Mouse (Mus musculus) heart, postnatal 4 days (tissue): ENCODE measurements around the gene Zswim1. TPM values are rescaled to one million over a fixed set of nuclear protein-coding genes. Genes with fewer than 3 reads are reported as not detected.
"Not testable (repeated sequence)": the region's sequence is repeated elsewhere in the genome, so short reads cannot be mapped to it uniquely, and the experiment has no call there.

Experiments used
- DNase-seq: peaks from one replicate; pipeline ENCODE4 v3.0.0; 2021
- total RNA-seq, 2 experiments: library from RNA; stranded (reverse); gene quantifications; 2 replicates each; pipeline ENCODE4 v1.2.3; 2021

The Zswim1 gene
- total RNA-seq, 2 experiments from 2014 or later: 5.0 to 5.8 TPM

DNA sequence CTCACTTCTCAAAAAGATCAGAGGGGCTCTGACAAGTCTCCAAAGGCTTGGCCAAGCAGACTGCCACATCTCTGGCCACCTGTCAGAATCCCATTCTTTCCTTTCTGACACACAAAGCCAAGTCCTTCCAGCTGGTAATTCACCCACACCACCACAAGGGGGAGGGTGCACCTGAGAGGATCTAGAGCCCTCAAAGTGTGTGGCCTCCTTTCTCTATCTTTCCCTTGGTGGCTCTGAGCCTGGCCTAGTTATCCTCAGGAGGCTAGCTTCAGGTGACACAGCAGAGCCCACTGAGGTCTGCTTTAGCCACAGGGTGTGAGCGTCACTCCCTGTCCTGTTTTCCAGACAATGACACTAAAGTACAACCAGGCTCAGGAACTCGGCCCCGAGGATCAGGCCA lies 29.2 kb upstream of the Zswim1 start:
- DNase-seq: peak; percentile 75

DNA sequence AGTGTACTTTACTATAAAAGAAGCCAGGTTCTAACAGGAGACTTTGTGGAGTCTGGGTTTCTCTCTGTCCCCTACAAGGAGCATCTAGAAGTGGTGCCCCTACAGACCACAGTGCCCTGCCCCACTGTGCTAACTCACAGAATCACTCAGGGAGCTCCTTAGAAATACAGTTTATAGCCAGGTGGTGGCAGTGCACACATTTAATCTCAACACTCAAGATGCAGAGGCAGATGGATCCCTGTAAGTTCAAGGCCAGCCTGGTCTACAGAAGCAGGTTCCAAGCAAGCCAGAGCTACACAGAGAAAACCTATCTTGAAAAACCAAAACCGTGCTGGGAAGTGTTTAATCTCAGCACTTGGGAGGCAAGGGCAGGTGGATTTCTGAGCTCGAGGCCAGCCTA lies 28.7 kb upstream of the Zswim1 start:
- DNase-seq: no peak

DNA sequence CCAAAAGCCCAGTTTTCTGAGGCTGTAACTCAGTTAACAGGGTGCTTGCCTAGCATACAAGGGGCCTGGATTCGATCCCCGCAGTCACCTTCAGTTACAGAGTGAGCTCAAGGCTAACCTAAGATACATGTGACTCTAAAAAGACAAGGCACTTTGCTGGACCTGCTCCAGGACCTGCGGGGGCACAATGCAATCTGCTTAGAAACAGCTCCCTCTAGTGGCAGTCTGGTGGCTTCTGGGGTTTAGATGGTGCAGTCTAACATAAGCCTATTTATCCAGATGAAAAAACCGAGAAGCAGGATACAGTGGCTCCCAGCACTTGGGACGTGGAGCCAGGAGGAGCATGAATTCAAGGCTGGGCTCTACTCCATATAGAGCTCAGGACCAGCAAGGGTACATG lies 28.2 kb upstream of the Zswim1 start:
- peak; percentile 92 for DNase-seq

DNA sequence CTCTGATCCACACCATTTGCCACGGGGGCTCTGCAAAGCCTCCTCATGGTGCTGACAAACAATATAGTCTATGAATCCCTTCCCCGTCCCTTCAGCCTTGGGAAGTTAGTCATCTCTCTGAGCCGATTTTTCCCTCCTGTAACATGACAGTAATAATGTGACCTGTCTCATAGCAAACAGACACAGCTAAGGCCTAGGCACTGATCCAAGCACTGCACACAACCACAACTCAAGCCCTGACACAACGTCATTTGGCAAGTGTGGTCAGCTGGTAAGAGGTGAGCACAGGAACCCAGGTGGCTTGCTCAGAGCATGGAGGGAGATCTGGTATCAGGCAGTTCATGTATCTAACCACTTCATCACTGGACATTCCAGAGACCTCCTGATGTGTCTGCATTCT lies 26.6 kb upstream of the Zswim1 start:
- DNase-seq: no peak

DNA sequence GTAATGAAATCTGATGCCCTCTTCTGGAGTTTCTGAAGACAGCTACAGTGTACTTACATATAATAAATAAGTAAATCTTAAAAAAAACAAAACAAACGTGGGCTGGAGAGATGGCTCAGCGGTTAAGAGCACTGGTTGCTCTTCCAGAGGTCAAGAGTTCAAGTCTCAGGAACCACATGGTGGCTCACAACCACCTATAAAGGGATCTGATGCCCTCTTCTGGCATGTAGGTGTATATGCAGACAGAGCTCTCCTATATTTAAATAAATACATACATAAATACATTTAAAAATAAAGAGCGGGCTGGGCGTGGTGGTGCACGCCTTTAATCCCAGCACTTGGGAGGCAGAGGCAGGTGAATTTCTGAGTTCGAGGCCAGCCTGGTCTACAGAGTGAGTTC lies 23.9 kb upstream of the Zswim1 start:
- DNase-seq: not testable (repeated sequence)

DNA sequence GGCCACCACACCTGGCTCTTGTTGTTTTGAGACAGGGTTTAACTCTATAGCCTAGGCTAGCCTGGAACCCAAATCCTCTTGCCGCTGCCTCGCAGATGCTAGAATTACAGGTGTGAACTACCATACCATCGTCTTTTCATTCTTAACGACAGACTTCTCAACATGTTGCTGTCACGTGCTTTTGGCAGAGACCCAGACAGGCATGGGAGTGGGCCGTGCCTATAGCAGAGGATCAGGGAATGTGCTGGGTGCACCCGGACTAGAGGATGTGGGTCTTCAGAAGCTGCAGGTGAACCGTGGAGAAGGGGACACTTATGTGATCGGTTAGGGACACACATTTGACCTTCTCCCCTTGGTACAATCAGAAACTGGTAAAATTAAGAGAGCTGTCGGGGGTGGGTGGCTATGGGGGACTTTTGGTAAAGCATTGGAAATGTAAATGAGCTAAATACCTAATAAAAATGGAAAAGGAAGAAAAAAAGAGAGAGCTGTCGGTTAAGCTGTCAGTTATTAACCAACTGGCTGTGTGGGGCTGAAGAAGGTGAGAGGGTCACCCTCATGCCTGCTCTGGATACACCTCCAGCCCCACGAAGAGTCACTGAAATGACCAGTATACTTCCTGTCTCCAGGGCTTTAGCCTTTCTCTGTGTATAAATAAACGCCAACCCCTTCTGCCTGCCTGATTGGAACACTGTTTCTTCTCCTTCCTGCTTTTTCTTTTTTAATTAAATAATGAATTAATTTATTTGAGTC lies 22.1 kb upstream of the Zswim1 start:
- no peak for DNase-seq

DNA sequence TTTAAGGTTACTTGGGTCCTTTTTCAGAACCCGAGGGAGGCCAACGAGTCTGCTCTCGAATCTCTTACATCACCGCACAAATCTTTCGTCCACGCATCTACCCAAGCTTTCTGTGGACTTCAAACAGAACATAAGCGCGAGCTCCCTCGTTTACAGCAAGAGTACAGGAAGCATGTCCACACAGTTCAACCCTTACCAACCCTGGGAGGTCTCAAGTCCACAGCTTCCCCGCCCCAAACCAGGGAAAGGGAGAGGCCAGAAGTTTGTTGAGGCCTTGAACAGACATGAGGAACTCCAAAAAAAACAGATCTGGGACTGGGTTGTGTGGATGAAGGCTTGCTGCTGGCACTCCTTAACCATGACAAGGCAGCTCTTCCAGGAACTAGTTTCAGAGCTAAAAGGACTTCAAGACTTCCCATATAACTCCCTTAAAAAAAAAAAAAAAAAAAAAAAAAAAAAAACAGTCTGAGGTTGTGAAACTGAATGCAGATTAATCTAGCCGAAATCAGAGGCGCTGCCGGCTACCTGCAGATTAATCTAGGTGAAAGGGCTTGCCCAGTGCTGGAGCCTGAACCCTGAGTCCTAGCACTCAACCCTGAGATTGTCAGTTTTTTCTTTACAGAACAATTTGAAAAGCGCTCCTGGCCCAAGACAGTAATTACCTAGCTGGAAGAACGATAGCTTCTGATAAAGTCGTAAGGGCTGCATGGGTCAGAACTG lies 19.1 kb upstream of the Zswim1 start:
- DNase-seq: no peak

DNA sequence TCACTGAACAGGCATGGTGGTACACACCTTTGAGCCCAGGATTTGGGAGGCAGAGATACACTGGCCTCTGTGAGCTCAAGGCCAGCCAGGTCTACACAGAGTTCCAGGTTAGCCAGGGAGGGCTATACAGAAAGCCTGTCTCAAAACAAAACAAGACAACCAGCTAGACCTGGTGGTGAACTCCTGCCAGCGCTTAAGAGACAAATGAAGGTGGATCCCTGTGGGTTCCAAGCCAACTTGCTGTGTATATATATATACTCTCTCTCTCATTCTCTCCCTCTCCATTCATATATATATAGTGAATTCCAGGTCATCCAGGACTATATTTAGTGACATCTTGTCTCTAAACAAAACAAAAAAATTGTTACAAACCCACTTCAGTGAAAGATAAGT lies 18.6 kb upstream of the Zswim1 start:
- DNase-seq: no peak

DNA sequence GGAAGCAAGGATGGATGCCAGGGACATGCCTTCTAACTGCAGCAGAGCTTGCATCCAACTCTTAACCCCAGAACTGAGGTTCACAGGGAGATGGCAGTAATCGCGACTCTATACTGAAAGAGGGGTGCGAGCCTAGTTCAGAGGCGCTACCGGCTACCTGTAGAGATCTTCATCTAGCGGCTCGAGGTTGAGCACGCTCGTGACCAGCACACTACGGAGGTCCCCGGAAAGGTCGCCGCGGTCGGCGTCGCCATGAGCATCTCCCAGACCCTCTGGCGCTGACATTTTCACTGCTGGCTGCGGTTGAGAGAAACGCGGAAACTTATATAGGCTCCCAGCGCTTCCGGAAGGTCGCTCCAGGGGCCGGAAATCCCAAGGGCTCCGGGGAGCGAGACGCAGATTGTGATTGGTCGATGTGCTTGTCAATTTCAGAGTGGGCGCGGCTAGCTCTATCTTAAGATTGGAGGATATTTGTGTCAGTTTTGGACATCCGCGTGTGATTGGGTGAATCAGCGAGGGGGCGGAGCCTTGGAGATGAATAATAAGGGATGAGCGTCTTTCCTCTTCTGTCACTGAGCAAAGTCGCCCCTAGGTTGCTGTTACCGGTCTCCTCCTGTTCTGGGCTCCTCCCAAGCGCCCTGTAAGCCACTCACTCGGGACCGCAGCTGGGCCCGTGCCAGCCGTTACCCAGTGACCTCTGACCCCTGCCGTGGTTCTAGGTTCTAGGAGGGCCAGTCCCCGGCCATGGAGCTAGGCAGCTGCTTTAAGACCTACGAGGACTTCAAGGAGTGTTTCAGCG lies 17.8 kb upstream of the Zswim1 start, which contains the start of the genes Acot8 and Zswim3:
Gene Acot8, minus strand, starts transcription at position 350 of the 799 bp plus-strand sequence.
Gene Zswim3, plus strand, starts transcription at position 566 of the 799 bp plus-strand sequence.
- peak; percentile 99 for DNase-seq

DNA sequence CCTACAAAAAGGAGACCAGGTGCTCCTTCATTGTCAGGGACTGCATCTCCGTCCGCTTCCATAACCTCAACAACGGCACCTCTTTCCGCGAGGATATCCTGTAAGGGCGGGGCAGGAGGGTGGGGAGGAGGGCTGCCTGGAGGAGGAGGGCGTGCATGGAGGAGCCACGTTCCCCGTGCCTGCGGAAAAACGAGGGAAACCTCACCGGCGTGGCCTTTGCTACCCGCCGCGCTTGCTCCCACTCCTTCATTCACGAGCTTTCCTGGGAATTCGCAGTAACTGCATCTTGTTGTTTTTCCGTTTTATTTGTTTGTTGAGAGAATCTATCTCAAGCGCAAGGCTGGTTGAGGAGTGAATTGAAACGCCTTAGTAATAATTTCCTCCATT lies 17.2 kb upstream of the Zswim1 start:
- no peak for DNase-seq

DNA sequence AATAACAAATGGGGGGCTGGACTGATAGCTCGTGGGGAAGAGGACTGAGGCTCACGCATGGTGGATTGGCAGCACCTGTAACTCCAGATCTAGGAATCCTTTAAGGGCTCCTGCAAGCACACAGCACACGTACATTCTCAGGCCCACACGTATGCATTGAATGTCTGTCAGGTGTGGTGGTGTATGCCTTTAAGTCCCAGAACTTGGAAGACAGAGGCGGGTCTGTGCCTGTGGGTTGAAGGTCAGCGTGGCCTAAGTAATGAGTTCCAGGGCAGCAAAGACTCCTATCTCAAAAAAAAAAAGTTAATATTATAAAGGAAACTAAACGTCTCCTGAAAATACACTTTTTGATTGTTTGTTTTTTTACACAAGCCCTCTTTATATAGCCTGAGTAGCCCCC lies 15.9 kb upstream of the Zswim1 start:
- DNase-seq: no peak

DNA sequence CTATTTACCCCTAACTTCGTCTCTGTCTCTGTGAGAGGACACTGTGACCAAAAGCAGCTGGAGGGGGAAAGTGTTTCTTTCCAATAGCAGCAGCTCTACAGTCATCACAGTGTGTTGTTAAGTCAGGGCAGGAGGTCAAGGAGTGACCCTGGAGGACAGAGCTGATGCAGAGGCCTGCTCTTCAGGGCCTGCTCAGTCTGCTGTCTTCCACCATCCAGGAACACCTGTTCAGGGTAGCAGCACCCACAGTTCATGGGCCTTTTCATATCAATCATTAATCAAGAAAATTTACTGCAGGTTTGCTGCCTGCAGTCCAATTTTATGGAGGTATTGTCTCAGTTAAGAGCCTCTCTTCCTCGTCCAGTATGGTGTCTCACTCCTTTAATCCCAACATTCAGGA lies 8.9 kb upstream of the Zswim1 start:
- no peak for DNase-seq

DNA sequence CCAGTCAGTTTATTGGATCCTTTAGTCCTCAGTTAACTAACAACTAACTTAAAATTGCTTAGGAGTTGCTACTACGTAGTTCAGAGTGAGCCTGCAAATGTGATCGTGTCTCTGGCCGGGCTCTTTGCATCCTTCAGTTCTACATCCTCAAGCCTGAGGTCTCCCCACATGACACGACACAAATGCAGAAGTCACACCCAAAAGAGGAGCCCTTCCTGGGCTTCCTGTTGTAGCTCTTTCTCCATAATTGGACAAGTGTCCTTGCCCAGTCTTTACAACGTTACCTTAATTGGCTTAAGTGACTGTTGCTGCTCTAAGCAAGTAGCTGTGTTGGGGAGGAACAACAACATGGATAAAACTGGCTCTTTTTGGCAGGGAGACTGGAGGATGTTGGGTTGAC lies 7.1 kb upstream of the Zswim1 start:
- DNase-seq: no peak

DNA sequence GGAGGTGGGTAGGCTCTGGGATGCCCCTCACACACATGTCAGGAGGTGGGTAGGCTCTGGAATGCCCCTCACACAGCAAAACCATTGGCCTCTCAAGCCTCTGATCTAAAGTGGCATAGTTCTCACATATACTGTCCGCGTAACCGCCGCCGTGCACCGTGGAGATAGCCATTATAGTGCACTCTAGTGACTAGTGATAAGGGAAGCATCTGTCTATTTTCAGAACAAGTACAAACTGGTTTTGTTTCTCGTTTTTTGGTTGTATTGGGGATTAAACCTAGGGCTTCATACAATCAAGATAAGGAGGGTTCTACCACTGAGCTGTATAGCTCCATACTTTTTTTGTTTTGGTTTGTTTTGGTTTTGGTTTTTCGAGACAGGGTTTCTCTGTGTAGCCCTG lies 6.7 kb upstream of the Zswim1 start:
- no peak for DNase-seq

DNA sequence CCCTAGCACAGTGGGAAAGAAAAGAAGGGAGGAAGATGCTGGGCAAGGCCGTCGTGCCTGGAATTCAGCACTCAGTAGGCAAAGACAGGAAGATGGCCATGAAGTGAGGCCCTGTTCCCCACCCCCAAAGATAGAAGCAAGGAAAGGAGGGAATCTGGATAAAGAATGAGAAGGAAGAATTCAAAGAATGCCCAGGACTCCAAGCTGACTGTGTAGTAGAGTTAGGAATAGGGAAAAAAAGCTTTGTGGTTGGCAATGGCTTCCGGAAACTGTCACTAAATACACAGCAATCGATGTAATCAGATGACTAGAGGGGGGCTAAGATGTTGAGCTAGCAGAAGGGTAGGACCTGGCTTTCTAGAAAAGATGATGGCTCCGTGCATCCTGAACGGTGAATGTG lies 5.3 kb upstream of the Zswim1 start:
- DNase-seq: no peak

DNA sequence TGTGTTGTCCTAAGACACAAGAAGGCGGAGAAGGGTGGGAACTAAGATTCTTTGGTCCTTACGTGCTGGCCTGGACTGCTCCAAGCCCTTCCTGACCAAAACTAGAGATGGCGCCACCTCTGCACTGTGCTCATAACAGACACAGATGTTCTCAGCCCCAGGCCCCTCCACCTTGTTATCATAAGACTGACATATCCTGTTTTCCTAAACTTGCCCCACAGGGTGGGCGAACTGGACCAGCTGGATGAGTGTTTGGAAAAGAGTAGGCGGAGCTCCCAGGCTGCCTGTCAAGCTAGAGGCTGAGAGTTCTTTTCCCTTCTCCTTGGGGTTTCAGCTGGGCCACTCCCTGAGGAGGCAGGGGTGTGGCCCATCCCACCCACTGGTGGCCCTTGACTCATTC lies 4.8 kb upstream of the Zswim1 start:
- DNase-seq: no peak

DNA sequence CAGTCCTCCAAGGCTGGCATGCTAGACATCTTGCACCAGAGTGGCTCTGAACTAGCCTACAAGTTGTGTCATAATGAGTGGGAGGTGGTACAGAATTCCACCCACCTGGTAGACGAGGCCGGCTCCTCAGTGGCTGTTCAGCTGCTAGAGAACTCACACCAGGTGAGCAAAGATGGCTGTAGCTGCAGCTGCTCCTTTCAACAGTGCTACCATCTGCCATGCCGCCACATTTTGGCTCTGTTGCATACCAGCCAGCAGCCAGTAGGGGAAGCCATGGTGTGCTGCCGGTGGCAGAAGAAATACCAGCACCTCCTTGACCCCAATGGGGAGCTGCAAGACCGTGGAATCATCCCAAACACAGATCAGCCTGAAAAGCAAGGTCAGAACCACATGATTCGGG lies 1.4 kb upstream of the Zswim1 start:
- DNase-seq: no peak

DNA sequence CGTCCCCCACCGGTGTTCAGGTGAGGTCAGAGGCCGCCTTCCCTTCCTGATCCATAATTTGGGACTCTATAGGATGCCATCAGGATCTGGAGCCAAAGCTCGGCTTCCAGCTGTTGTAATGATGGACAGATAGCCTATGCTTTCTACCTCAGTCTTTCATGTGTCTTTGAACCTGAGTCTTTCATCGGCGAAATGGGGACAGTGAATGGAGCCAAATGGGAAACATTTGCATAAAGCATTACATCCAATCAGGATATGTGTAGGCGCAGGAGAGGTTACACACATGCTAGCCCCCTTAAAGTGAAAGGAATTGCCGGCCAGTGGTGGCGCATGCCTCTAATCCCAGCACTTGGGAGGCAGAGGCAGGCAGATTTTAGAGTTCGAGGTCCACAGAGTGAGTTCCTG lies 697 bp downstream of the Zswim1 start:
- peak; percentile 40 for DNase-seq

DNA sequence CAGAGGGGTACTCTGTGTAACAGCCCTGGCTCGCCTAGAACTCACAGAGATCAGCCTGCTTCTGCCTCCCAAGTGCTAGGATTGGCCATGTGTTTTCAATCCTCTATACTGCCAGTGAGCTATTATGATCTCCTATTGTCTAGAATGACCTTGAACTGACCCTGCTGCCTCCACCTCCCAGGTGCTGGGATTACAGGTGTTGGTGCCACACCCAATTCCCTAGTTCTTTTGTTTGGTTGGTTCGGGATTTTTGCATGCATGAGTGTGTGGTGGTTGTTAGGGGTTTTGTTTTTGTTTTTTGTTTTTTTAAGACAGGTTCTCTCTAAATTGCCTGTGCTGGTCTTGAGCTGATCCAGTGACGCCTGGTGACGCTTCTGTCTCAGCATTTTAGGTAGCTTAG lies 1.5 kb downstream of the Zswim1 start:
- no peak for DNase-seq

DNA sequence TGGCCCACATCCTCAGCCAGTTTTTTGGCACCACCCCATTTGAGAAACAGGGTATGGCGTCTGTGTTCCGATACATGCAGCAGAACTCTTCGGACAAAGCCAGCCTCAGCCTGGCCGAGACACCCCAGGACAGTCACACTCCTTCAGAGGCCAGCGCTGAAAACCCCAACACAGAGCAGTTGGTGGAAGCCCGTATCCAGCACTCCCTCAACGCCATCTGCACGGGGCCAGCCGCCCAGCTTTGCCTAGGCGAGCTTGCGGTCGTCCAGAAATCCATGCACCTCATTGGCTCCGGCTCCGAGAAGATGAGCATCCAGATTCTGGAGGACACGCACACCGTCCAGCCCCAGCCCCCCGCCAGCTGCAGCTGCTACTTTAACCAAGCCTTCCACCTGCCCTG lies 3.0 kb downstream of the Zswim1 start:
- no peak for DNase-seq

DNA sequence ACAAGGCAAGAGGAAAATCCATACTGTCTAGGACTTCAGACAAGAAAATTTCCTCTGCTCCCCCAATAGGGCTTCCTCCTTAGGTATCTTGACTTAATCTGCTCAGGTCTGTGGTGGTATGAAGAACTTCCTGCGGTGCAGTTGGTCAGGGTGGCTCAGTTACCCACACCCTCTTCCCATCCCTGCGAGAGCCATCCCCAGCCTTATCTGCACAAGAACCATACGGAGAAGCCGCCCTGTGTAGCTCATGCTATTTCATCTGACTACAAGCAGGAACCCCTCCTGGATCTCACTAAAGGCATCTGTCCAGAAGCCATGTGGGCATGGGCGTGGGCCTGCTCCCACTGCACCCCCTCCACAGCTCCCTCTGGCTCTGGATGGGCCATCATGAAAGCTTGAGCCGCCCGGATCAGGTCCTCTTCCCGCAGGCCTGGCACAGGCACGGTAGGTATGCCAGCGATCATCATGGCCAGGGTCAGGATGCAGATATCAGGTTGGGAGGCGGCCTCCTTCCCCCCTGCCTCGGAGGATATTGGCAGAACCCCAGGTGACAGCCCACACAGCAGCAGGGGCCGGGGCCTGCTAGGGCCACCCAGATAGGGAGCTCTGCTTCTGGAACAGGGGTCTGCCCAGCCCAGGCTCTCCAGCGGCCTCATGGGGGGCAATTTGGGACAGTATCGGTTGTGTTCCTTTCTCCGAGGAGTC lies 4.8 kb downstream of the Zswim1 start:
- no peak for DNase-seq

DNA sequence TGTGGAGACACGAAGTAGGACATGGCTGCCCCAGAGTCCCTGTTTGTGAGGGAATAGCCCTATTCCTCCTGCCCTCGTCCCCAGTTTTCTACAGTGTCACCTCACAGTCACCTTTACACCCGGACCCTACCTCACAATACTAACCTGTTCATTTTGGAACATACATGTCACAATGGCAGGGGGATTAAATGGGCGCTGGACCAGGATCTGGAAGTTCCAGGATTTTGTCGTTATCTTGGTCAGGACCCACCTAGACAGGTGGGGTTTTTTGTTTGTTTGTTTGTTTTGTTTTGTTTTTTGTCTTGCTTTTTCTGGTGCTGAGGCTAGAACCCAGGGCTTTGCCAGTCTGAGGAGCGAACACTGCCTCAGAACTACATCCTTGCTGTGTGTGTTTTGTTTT lies 6.0 kb downstream of the Zswim1 start, which contains the start of gene Spata25:
Gene Spata25, minus strand, starts transcription at position 101 of the 400 bp plus-strand sequence.
- no peak for DNase-seq

DNA sequence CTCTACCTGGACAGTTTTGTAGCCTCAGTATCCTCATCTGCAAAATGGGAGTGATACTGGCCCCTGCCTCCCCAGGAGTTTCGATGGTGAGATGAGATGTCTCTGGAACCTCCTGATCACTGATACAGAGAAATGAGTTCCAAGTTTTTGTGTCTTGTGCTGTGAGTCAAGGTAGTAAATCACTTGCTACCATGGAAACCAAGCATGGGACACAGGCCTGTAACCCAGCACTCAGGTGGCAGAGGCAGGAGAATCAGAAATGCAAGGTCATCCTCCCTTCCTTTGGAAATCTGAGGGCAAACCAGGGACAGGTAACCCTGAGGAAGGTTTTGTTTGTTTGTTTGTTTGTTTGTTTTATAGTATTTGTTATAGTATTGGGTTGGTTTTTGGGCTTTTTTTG lies 6.6 kb downstream of the Zswim1 start:
- DNase-seq: no peak
